Mouse (Mus musculus) layer of hippocampus, adult 8-10 months (tissue): ENCODE measurements at regions not wholly inside any gene's neighbourhood (a gene's known extent, or its start where the extent isn't known, plus 50 kb on each side); places are given as distances from the start of the nearest gene placed in this dataset.
"Not testable (repeated sequence)": the region's sequence is repeated elsewhere in the genome, so short reads cannot be mapped to it uniquely, and the experiment has no call there.

Source experiments
- DNase-seq, 2 experiments: peaks; one replicate each; pipeline ENCODE4 v3.0.0; 2022; ENCODE audit warnings: low spot score in 2 of 2

- DNase-seq: no peak
These were observed 313.6 kb upstream of the Zic4 start for GRCm38 (mm10) chr9:91048569-91048968.

DNA sequence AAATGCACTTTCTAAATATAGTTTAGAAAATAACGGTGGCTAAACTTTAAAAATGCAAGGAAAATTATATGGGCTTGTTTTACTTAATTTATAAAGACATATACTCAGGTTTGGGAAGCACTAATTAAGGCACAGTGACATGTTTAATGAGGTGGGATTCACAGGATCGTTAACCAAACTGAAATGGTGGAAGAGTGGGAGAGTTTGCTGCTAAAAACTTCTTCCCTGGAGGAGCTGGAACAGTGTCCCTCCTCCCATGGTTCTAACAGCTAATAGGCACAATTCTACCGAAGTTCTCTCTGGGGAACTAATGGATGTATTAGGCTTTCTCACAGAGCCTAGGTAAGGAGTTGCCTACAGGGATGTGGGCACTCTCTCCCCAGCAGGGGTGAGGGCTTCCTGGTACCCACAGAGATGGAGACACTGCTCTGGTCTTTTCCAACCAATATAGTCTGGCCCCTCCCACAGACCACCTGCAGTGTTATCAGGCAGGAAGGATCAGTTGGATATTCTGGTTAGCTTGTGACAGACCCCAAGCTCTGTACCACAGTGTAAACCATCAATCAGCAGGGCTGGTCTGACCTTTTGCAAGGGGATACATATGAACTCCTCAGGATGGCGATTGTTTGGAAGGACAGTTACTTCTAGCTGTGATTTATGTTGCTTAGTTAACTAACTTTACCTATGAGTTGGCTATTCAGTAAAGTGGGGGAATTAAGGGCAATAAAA, 309.0 kb upstream of the Zic4 start:
- no peak for DNase-seq

DNA sequence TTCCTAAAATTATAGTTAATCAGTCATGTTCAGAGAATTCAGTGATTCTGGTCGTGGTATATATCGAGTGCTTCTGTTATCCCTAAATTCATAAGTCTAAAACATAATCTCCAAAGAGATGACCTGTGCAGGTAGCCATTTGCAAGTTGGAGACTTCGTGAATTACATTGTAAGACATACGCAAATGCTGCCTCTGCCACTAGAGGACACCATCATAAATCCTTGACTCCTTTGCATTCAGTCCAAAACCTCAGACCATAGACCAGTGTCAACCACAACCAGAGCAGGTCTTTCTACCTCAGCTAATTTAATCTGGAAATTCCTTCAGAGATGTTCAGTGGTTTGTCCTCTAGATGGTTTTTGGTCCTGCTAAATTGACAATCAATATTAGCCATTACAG, 302.8 kb upstream of the Zic4 start:
- no peak for DNase-seq

DNA sequence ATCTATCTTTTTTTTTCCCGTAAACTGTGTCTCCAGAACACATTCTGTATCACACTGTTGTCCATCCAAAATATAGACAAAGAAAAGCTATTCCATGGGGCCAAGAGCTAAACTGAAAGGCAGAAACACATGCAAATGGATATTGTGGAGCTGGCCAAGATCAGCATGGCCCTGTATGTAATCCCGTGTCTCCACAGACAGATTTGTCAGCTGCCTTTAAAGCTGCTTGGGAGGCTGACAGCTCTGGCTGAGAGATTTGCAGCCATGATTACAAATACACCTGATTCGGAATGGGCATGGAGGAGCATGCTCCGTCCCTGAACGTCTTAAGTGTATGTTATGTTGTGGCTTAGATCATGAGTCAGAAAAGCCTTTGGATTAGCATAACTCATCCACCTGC, 292.7 kb upstream of the Zic4 start:
- no peak for DNase-seq

GRCm38 (mm10) chr9:91073366-91074174, 288.6 kb upstream of the Zic4 start:
- peak in 1 of 2 experiments; percentile 5 for DNase-seq

DNA sequence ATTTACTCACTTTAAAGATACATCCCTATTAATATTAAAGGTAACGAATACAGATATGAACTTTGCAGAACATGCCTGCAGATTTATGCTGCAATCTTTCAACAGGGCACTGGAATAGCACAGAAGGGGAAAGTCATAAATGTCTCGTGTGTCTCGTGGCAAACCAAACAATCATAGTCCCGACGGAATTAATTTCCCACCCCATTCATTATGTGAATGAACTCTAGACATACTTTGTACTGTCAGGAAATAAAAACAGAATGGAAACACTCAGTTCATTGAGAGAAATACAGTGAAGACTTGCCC, 288.1 kb upstream of the Zic4 start:
- DNase-seq: no peak

GRCm38 (mm10) chr9:91077490-91077889, 284.7 kb upstream of the Zic4 start:
- no peak for DNase-seq

- DNase-seq: no peak
These were observed 278.4 kb upstream of the Zic4 start for GRCm38 (mm10) chr9:91083791-91084190.

GRCm38 (mm10) chr9:91085923-91086322, 276.3 kb upstream of the Zic4 start:
- no peak for DNase-seq

- DNase-seq: no peak
These were observed 272.9 kb upstream of the Zic4 start for GRCm38 (mm10) chr9:91089348-91089747.

GRCm38 (mm10) chr9:91091421-91092050, 270.7 kb upstream of the Zic4 start:
- no peak for DNase-seq

- DNase-seq: no peak
These were observed 260.4 kb upstream of the Zic4 start for GRCm38 (mm10) chr9:91101614-91102407.

DNA sequence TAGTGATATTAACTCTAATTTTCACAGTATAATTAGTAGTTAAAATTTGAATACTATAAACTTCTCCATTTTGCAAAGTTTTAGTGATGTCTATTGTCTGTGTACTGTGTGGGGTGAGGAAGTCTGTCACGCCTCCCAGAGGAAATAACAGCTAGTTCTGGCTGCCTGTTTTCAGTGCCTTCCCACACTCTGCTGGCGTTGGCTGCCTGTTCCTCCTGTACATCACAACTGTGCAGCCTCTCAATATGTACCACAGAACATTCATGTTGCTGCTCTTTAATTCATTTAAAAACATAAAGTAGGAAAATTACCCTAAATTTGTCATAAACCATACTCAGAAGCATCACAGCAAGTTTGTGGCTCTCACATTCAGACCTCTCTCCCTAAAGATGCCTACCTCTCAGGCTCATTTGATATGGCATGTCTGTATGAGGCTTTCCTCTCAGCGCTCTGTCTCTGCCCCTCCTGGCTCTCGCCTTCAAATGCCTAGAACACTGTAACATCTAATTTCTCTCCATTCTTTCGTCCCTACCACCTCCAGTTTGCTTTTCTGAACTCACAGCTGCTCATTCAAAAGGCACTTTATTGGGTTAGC, 239.7 kb upstream of the Zic4 start:
- peak; percentile 18 to 31 for DNase-seq

DNA sequence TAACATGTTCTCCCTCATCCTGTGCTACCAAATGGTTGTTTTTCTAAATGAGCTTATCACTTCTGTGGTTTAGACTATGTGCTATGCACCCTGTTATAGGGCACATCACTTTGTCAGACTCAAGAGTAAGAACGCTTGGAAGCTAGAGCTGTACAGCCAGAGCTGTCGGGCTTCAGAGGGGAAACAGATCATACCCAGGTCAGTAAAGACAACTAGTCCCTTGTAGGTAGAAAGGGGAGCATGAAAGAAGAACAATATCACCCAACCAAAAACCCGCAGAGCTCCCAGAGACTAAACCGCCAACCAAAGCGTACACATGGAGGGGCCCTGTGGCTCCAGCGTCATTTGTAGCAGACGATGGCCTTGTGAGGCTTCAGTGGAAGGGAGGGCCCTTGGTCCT, 239.0 kb upstream of the Zic4 start:
- no peak for DNase-seq

DNA sequence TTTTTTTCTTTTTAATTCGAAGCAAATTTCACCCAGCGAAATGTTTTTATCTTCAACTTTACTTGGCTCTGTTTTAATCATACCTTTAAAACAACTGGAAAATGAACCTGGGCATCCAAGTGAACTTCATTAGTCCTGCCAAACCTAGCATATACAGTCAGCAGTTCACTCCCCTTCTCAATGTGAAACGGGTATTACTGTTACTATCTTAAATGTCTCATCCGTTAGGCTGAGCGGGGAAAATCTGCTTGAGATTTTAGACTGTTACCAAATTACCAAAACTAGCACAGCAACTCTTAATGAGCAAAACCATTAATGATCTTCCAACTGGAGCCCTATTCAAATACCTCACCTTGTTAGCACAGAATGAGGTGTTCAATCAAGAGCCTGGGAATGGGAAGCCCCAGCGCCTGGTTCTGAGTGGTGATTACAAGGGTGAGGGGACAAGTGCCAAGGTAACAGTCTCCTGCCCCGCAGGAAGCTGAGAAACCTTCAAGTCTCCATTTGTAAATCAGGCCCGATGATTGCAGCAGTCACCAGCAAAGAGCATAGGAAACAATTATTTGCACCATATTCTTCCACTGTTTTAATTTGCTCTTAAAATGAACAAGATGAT, 235.5 kb upstream of the Zic4 start:
- DNase-seq: no peak

DNA sequence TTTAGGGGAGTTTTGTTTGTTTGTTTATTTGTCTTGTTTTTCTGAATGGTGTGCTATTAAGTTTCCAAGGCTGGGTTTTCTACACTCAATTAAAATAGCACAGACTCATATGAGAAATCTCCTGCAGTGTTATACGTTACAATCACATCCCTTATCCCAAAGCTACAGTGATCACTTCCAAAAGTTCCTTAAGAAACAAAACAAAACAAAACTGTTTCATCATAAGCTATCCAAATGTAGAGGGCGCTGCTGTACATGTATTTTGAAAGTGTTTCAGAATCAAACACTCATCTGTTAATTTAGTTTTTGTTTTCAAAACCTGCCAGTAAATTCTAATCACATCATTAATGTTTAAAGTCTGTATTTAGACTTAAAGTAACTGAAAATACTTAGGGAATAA, 233.7 kb upstream of the Zic4 start:
- DNase-seq: not testable (repeated sequence)

DNA sequence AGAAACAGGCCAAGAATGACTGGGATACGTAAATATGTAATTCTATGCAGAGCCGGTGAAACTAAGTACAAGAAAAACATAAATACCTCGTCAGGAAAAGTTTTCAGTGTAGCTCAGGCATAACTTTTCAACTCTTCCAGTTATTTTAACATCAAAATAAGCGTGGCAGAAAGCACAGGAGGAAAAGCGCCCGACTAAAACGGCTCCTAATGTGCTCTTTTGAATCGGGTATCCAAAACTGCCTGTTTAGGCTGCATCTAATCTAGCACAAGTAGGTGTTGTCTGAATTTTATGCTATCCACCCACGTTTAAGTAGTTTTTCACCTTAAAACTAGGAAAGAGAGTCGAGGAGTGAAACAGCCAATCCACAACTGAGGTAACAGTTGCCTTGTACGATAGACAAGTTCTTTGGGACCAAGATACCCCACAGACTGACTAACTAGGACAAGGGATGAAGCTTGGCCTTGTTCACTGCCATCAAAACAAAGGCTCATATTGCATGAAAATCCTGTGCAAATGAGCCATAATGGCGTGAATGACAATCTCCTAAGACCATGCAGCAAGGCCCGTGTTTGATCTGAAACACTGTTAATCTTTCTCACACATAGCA, 232.0 kb upstream of the Zic4 start:
- DNase-seq: no peak

GRCm38 (mm10) chr9:91131415-91132255, 230.6 kb upstream of the Zic4 start:
- no peak for DNase-seq

DNA sequence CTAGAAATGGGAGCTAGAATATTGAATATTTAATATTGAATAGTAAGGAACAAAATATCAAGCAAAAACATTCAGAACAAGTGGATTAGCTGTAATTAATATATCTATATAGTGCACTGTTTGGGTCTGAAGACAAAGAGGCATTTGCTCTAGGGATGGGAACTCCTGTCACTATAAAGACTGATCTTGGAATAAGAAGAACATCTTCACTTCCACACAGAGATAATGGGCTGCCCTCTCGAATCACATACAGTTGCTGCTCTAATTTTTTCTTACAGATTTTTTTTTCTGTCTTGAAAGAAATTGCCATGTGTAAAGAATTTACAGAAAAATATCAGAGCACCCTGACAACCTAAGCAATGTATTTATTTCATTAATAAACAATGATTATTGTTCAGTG, 229.7 kb upstream of the Zic4 start:
- no peak for DNase-seq
